Comparison of ENCODE assay signal across 8 mouse cellular contexts in genomic region chr6:89680155-89680554, GRCm38 (mm10). TPM values are rescaled to one million over a fixed set of nuclear protein-coding genes. Genes with fewer than 3 reads are reported as not detected.
DNase-seq lines count a peak whose midpoint lies in the region; ATAC-seq lines count a peak whose summit lies in the region.

No protein-coding gene starts in this region.

- WGBS in heart, embryonic 11.5 days (ENCODE audit: insufficient replicate concordance): 10% methylated on average over 8 of the region's 8 CpGs

- H3K4me3 ChIP-seq in heart, embryonic 11.5 days (ENCODE audit: low read depth, low read length): no peak overlapping the region

- DNase-seq in heart, adult 18-20 months: peak; percentile 60 to 88
- DNase-seq in cerebellum, postnatal 4 days (ENCODE audit: low spot score in 2 of 2): peak; percentile 90
- DNase-seq in gastrocnemius, postnatal 25 days: peak; percentile 54
- peak; percentile 87 for DNase-seq in kidney, adult 18-20 months
- DNase-seq in left cerebral cortex, postnatal 4 days: peak; percentile 84
- peak; percentile 9 to 49 for DNase-seq in monocyte, adult 2 months (ENCODE audit: low read depth in 1 of 2, low spot score in 2 of 2)
- DNase-seq in spleen, postnatal 14 days (ENCODE audit: low spot score in 2 of 2): peak; percentile 38 to 59

- no peak overlapping the region for H3K27ac ChIP-seq in heart, embryonic 11.5 days (ENCODE audit: low read depth, low read length)

- intact Hi-C loops in left cerebral cortex, postnatal 4 days (cut with DNase I): loop anchor here (10.0 kb wide), 1 partner anchor 895 kb away; no protein-coding TSS in a partner anchor

- no peaks in the 10 kb centered on the region for H3K9me3 ChIP-seq in heart, embryonic 11.5 days (replicated peaks; ENCODE audit: control insufficient read depth, low read length)

- H3K36me3 ChIP-seq in heart, embryonic 11.5 days (ENCODE audit: control insufficient read depth, insufficient read depth, low read length): no peaks in the 10 kb centered on the region

- no peaks in the 10 kb centered on the region for H3K4me1 ChIP-seq in heart, embryonic 11.5 days (ENCODE audit: control insufficient read depth, insufficient read depth, low read length)

- no peak for ATAC-seq in heart, embryonic 11.5 days (replicated peaks; ENCODE audit: insufficient number of reproducible peaks, low FRiP score, low TSS enrichment)

- H3K27me3 ChIP-seq in heart, embryonic 11.5 days (ENCODE audit: control insufficient read depth, insufficient read depth, low read length): no peaks in the 10 kb centered on the region

- no peak overlapping the region for H3K4me2 ChIP-seq in heart, embryonic 11.5 days

- no peak overlapping the region for H3K9ac ChIP-seq in heart, embryonic 11.5 days (ENCODE audit: low read depth, low read length)

RNA-seq across cellular contexts. Expression of gene Vmn1r40, which starts 27.2 kb away (rescaled TPM):
- not detected for total RNA-seq in heart, adult 18-20 months (2021)
- polyA plus RNA-seq in heart, embryonic 11.5 days (2014; fragmentation: Nextera tagmentation; extraction: Ambion mirVana): not detected in 2 replicates
- total RNA-seq in gastrocnemius, postnatal 25 days (2021): not detected
- not detected for total RNA-seq in left cerebral cortex, postnatal 4 days (2021)

RNA-seq across cellular contexts. Expression of gene Txnrd3, which starts 36.4 kb away (rescaled TPM):
- total RNA-seq in heart, adult 18-20 months (2021): 10 to 100 TPM; 14.6 to 17.1 TPM
- polyA plus RNA-seq in heart, embryonic 11.5 days (2014; fragmentation: Nextera tagmentation; extraction: Ambion mirVana): 8.7 and 10.4 TPM in 2 replicates
- total RNA-seq in gastrocnemius, postnatal 25 days (2021): 1 to 10 TPM; 4.3 to 4.7 TPM
- 10 to 100 TPM; 20.0 to 22.6 TPM for total RNA-seq in left cerebral cortex, postnatal 4 days (2021)

Comparison
In these comparisons a context has a peak if more than half of its experiments do, and no peak if none do; other contexts are left out.
1. DNase-seq: peak in every context shown above with its lines; median percentile 90 in cerebellum, postnatal 4 days; 87 in kidney, adult 18-20 months; 84 in left cerebral cortex, postnatal 4 days; 74 in heart, adult 18-20 months; 54 in gastrocnemius, postnatal 25 days; 48 in spleen, postnatal 14 days; 29 in monocyte, adult 2 months.